Mouse (Mus musculus) kidney, adult 9 months (tissue): Measurements from ENCODE around the gene Gm11060.
A peak's percentile ranks its signal among the peaks of the same experiment; 100 is the strongest.

ENCODE experiments used
- DNase-seq: peaks from one replicate; pipeline ENCODE4 v3.0.0; 2022

The Gm11060 gene

DNA sequence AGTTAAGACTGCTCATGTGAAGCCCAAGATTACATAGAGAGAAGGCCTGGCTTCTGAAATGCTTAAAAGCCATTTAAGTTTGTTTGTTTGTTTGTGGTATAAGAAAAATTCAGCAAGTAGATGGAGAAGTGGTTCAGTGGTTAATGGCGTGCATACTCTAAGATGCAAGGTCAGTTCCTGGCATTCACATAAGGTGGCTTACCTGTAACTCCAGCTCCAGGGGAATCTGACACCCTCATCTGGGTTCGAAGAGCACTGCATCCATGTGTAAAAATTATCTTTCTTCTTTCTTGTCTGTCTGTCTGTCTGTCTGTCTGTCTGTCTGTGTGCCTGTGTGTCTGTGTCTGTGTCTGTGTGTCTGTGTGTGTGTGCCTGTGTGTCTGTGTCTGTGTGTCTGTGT, at the start of gene Gm11060:
TSS of gene Gm11060 (plus strand) at position 301 of the 400 bp plus-strand sequence.
- DNase-seq: no peak

DNA sequence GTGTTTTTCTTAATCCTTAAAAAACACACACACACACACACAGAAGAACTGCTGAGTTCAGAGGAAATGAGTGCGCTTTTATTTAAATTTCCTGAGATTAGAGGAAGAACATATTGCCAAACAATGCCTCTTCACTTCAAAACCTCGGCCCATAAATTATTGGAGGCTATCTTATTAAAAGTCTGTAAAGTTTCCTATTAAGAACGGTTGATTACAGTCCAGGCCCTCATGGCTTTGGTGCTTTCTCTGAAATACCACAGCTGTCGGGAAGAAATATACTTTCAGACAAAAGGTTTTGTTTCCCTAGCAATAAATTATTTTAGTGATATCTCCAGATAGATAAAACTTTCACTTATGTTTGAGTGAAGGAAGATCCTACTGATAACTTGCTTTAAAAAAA, 48.7 kb upstream of the Gm11060 start:
- DNase-seq: peak; percentile 17

DNA sequence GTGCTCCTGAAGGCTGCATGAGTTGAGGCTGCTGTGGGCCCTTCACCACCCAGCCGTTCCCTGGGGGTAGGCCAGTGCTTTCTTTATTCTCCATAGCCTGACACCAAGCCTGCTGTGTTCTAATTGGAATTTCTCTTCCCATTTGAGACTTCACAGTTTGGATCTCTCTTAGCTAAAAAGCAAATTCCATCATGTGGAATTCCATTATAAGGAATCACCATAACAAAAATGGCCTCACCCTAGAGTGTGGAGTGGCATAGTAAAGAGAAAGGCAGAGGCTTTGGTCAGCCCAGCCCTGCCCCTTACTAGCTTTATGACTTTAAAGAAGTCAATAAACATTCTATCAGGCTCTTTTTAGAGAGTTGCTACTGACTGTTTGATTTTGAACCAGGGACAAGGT, 43.5 kb upstream of the Gm11060 start:
- no peak for DNase-seq

DNA sequence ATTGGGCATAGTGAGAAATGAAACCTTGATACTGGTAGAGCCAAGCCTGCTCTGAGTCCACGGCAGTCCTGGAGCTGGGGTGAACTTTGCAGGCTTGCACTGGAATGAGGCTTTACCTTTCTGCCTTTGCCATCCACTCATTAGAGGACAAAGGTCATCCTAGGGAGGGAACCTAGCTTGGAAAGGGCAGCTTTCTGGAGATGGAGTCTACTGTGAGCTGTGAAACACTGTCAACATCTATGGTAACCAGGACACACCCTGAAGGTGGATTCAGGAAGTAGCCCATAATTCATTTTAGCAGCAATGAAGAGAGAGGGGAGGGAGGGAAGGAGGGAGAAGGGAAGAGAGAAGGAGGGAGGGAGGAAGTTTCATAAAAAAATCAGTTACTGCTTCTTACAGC, 36.3 kb upstream of the Gm11060 start:
- DNase-seq: no peak

DNA sequence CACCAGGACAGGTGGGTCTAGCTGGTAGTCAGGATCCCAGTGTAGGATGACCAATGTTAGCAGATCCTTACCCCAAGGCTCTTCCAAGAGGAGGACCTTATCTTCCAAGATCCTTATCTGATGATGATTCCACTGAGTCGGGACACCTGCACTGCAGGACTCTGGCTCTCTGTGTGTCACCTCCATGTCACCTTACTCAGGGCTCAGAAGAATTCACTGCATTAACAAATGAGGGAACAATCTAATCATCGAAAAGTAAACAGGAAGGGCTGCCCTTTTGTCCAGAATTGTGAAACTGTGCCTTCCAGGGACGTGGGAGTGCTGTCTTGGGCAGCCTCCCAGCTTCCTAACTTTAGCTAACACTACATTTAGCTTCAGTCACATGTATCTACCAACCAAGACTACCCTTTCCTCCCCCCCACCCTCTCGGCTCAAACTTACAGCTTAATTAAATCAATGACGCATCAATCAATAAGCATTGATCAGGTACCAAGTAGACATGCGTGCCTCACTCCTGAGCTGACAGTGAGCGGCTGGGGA, 33.2 kb upstream of the Gm11060 start:
- DNase-seq: peak; percentile 14

DNA sequence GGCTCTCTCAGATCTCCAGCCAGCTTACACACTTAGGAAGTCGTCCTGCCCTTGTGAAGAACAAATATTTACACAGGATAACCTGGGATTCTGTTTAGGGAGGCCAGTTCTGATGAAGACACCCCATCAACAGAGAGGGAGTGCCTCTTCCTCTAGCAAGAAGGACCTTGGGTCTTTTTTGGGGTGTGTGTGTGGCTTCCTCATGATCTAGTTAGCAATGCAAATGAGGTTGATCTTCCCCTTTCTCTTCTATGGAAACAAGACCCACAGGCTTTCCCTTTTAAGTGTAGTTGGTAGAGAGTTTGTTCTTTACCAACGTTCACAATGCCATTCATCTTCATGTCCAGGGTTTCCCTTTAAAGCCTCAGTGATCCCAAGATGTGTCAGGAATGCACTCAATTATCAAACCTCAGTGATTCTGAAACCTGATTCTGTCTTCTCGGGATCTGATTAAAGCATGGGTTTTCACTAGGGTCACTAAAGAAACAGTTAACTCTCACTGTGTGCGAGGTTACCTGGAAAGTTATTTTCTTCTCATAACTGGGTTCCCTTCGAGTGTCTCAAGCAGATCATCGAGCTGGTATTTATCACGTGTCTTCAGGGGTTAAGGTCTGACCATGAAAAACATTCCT, 29.0 kb upstream of the Gm11060 start:
- peak; percentile 30 for DNase-seq

DNA sequence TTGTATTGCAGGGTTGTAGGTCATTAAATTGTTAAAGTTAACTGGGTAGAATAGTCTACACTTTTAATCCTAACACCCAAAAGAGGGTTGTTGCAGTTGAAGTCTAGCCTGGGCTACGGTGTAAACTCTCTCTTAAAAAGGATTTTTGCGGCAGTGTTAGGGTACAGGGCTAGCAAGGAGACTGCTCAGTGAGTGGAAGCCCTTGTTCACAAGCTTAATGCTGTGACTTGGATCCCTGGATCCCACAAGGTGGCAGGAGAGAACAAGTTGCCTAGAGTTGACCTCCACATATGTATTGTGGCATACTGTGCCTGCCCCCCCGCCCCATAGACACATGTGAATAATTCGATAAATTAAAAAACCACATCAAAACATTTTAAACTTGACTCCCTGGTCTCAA, 19.3 kb upstream of the Gm11060 start:
- DNase-seq: no peak

DNA sequence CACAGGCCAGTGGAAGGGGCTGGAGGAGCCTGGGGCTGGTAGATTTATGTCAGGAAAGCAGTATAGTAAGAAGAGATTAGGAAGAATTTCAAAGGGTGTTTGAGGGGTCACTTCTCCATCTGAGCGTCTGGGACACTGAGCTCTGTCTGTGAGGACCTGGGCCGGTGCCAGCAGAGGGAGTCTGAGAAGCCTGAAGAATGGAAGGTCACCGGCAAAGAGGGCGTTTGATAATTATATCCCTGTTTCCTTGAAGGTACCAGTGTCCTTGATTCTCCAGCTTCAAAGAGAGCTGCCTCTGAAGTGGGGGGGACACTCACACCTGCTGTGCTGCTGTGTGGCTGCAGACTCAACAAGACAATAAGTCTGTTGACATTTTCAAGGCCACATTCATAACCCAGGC, 17.6 kb upstream of the Gm11060 start:
- no peak for DNase-seq

DNA sequence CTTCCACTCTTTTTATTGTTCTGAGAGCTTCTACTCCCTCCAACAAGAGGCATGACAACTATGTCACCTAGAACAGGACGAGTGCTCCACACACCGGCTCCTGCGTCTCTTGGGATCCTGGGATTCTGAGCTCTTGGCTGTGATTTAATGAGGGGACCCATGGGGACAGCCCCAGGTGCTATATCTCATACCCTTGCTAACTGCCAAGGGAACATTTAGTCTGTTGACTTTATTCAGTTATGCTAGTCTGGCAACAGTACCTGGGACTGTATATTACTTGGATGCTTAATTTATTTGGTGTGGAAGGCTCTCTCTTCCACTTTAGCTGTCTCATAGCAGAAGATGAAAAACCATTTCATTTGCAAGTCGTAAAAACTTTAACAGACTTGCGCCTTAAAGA, 16.0 kb upstream of the Gm11060 start:
- no peak for DNase-seq

DNA sequence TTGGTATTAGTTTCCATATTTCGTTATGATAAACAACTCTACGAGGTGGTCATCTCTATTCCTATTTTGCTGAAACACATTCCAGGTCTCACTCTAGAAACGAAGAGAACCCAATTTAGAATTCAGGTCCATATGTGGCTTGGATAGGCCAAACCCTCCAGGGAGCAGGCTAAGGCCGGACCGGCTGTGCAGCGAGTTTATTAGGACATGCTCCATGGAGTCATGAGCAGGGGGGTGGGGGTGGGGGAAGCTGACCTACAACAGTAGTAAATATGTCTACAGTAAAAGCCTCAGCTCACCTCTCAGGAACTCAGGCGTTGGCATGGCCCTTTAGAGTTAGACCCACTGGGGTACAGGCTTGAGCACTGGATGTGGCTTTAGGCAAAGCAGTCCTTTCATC, 14.7 kb upstream of the Gm11060 start:
- DNase-seq: no peak

DNA sequence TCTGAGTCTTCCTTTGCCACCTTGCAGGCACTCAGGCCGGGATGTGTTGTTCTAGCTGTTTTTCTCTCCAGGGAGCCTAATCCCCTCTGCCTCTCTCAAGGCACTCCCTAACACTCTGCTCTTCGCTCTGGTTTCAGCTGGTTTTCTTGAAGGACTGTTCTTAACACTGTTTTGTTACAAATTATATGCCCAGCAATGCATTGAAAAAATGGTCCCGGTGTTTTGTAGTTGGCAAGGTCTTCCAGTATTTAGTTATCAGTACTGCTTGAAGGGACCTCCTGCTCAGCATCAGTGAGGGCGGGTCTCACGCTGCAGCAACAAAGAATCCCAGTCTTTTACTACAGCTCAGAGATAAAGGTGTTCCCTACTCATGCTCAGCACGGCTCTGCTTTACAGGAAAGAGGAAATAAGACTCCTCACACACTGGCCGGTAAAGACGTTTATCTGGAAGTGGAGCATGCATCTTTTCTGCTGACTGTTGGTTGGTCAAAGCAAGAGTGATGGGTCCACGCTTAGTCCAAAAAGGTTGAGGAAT, 9.5 kb upstream of the Gm11060 start:
- DNase-seq: no peak

DNA sequence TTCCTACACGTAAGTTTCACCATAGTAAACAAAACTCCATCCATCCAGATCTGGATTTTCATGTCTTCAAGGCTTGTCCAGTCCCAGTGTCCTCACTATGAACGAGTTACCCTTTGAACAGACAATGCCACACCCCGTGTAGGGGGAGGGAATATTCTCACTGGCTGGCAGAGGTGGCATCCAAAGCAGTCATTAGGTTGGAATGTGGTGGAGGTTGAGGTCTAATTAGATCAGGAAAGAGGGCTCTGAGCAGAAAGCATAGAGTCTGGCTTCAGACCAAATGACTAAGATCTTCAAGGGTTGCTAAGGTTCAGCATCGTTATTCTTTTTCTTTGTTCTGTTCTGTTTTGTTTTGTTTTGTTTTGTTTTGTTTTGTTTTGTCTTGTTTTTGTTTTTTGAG, 7.8 kb upstream of the Gm11060 start:
- DNase-seq: peak; percentile 26

DNA sequence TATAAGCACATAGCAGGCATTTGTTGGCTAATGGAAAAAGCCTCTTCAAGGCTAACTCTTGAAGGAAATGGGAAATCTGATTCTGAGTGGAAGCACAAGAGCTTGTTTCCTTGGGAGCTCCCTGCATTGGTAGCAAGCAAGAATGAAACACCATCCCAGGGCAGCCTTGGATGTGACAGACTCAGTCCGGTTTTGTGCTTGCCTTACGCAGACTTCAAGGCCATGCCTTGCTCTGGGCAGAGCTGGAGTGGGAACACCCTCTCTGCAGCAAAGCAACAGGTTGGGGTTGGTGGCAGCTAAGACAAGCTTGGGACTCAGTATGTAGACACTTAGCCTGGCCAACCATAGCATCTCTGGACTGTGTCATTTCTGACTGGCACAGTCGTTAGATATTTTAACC, 5.7 kb upstream of the Gm11060 start:
- DNase-seq: no peak

DNA sequence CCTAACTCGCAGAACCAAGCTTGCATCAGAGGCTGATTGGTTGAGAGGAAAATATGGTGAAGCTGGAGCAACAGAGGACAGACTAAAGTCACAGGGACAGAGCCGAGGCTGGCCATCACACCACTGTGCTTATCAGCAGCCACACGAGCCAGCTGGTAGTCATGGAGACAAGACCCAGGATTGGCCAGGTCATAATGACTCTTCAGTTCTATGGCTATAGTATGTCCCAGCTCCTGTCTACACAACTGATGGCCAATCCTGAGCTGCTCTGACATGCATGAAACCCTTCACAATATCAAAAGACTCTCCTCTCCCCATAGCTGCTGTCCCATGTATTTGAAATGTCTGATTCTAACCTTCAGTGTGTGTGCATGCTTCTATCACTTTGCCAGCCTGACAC, 3.8 kb upstream of the Gm11060 start:
- DNase-seq: no peak

DNA sequence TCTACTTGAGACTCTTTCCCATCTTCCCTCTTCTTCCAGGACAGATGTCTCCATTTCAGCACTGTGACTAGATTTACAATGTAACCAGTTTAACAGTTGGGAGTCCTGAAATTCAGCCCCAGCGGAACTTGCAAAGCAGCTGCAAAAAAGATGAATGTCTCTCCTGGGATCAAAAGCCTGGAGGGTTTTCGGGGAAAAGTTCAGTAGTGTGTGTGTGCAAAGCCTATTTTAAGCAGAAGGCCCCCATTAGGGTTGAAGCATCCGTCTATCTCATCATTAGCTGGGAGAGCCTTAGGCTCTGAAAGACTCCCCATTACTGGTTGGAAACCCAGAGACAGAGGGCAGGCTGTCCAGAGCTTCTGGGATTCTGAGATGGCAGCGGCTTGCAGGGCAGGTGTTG, 2.7 kb upstream of the Gm11060 start:
- no peak for DNase-seq

DNA sequence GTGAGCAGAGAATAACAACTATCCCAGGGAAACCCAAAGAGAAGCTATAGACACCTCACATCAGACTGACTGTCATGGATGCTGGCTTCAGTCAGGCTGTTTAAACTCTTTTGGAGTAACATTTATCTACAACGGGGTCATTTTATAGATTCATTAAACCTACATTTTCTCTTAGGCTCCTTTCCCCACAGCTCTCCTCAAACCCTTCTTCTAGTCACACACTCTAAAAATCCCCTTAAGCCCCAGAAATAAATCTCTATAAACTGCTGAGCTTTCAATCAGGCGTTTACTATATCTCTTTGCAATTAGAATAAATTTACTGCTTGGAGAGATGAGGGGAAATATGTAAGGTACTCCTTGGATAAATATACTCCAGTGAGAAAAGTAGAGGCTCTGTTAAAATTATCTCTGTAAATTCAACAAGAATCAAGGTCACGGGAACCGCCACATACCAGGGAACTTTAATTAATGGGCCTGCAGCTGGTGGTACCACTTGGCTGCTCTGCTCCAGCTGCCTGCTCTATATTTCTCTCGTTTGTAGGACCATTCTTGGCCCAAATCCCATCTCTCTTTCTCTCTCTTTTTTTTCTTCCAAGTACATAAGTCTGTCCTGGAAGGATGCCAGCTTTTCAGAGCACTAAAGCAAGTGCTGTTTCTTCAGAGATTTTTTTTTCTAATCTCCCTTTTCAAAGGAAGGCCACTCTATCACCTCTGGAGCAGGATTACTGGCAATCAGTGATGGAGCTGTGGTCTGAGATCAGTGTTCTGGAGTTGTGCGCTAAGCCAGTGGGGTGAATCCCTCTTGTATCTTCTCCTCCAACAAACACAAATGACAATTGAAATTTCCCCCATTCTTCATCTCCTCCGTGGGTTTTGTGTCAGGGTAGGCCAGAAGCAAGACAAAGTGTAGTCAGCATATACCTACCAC, 2.0 kb upstream of the Gm11060 start:
- DNase-seq: no peak

DNA sequence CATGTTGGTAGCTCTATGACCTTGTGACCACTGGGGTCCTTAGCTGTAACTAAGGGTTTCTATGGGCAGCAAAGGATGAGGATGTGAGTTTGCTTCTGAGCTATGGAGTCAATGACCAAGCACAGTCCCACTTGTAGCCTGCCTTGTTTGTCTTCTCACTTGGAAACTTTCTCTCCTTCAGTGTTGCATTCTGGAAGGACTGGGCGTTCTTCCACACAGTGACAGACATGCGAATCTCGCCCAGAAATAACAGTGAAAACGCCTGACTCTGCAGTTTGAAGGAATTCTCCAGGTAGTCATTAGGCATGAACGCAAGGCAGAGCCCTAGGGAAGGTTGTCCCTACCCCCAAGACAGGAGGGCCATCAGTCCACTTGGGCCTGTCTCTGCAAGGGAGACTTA, 827 bp upstream of the Gm11060 start:
- DNase-seq: no peak

DNA sequence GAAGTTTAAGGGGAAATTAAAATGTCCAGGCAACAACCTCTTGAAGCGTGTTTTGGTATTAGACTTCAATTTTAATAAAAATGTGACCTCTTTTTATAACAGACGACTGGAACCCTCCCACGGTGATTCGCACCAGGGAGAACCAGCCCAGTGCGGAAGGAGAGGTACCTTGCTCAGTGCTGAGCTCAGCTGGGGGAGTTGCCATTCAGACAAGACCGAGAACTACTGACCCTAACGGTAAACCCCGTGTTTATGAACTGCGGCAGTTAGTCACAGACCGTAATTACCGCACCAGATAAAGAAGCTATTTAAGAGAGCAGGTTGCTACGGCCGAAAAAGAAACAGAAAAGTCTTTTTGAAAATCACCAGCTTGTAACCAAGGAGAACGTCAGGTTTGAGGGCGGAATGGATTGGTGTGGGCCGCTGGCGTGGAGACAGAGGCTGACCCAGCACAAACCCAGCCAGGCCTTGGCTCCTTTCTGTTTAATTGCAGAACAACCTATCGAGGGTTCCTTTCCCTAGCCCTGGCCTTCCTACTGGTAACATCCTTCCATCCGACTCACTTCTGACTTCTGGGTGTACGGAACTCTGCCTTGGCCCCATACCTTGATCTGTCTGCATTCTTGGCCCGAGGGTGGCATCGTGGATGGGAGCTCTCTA, 5.6 kb downstream of the Gm11060 start:
- DNase-seq: no peak

DNA sequence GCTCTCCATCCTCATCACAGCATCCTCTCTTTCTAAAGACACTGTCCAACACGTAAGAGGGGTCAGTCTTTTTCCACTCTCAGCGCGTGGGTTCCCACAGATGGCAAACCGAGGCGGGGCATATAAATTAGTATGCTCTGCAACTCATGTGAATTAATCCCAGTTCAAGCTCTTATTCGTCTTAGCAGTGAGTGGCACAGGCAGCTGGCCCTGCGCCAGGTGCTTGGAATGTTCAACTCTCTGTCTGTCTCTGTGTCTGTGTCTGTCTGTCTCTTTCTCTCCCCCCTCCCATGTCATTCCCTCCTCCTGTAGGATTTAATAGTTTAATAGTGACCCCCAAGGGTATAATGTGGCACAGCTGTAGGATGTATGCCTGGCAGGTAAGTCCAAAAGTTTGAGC, 7.6 kb downstream of the Gm11060 start:
- DNase-seq: no peak

DNA sequence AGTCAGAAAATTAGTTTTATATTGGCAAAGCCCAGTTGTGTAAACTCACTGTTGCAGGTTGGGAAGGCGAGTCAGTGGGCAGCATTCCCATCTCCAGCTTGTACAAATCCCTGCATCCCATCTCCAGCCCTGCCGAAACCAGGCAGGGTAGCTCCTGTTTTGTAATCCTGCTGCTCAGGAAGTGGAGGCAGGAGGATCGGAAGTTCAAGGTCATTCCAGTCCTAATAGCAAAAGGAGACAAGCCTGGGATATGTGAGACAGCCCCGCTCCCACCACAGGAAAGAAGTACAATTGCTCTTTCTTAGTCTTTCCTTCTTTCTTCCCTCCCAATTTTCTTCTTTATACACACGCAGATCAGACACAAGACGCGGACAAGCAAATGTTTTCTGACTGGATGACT, 8.7 kb downstream of the Gm11060 start:
- DNase-seq: no peak

DNA sequence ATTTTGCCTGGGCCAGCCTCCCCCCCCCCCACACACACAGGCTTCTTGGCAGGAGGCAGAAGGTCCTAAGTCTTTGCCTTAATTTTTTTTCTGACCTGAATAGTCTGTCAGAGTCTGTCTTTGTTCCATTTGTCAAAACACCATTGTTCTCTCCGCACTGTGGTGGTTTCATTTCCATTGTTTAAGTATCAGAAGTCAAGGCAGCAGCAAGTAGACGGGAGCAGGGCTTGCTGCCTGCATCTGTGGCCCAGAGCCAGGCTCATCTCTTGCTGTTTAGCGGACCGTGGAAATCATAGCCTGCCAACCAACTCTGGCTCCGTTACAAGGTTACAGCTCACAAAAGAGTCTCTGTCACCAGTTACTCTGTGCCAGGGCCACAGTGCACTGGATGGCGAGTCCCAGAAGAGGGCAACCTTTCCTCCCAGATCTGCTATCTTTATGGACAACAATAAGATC, 16.9 kb downstream of the Gm11060 start:
- DNase-seq: peak; percentile 93

DNA sequence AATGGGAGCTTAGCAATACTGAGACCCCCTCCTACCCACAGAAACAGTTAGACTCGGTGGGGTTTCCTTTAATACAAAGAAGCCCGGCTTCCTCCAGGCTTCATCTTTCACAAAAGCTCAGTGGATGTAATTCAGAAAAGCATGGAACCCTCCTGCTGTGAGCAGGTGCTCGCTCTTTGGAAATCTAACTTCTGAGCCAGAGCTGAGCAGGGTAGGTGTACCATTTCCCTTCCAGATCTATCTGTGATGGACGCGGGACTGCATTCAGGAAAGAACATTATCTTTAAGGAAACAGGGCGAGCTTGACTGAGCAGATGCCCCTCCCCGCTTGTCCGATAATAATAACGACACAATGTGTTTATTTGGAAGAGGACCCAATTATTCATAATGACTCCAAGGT, 22.3 kb downstream of the Gm11060 start:
- no peak for DNase-seq

DNA sequence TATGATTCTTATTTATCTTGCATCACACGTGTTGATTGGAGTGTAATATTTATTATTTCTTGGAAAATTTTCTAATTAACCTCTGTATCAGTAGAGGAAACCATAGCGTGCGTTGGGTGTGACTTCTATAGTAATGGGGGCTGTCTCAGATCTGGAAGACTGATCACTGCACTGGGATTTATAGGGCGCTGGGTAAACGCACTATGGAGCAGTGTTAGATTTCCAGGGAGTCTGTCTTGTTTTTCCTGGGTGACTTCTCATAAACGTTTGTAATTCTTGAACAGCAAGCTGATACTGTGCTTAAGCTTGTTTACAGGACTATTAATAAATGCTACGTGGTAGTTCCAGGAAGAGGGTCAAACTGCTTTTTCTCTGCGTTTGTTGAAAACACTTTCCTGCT, 25.9 kb downstream of the Gm11060 start:
- no peak for DNase-seq
